Mouse (Mus musculus) forebrain, embryonic 16.5 days (tissue): ENCODE measurements around the gene 9130213A22Rik. TPM values are rescaled to one million over a fixed set of nuclear protein-coding genes. Genes with fewer than 3 reads are reported as not detected.

Source experiments
- ATAC-seq: fragments of 200-750 bp; cut with Nextera tagmentation; 2 replicates; pipeline ENCODE4 v1.8.0; 2017; ENCODE audit warnings: mild to moderate bottlenecking, moderate library complexity
- H3K27ac ChIP-seq: fragments of 300-500 bp; sonication (generic); 2 replicates; pipeline ENCODE4 v1.5.1; 2014; ENCODE audit warnings: low read length, control low read depth
- H3K27me3 ChIP-seq: fragments of 300-500 bp; sonication (generic); replicated peaks from 2 replicates; pipeline ENCODE4 v1.6.1; 2014; ENCODE audit warnings: low read length; ENCODE audit not compliant: control insufficient read depth, insufficient read depth
- H3K36me3 ChIP-seq: fragments of 300-500 bp; sonication (generic); 2 replicates; pipeline ENCODE4 v1.6.1; 2014; ENCODE audit not compliant: control insufficient read depth, insufficient read depth
- H3K4me1 ChIP-seq: fragments of 300-500 bp; sonication (generic); replicated peaks from 2 replicates; pipeline ENCODE4 v1.6.1; 2014; ENCODE audit warnings: low read length; ENCODE audit not compliant: control insufficient read depth, insufficient read depth
- H3K4me2 ChIP-seq: fragments of 300-500 bp; sonication (generic); 2 replicates; pipeline ENCODE4 v1.6.1; 2014; ENCODE audit warnings: mild to moderate bottlenecking, low read length, control low read depth
- H3K4me3 ChIP-seq: fragments of 300-500 bp; sonication (generic); replicated peaks from 2 replicates; pipeline ENCODE4 v1.5.1; 2014; ENCODE audit warnings: mild to moderate bottlenecking, low read length, control low read depth
- H3K9ac ChIP-seq: fragments of 300-500 bp; sonication (generic); replicated peaks from 2 replicates; pipeline ENCODE4 v1.6.1; 2014; ENCODE audit warnings: low read depth, low read length, control low read depth
- H3K9me3 ChIP-seq: fragments of 300-500 bp; sonication (generic); 2 replicates; pipeline ENCODE4 v1.6.1; 2016; ENCODE audit warnings: low read length; ENCODE audit not compliant: control insufficient read depth
- WGBS: fragments of 180-500 bp; shearing (Covaris S2); extraction: QIAGEN DNeasy Blood & Tissue Kit; methylation state at CpG from one replicate; pipeline ENCODE4 v1.1.7; 2014; 5-methylcytosine and 5-hydroxymethylcytosine counted together
- polyA plus RNA-seq: library from polyadenylated mRNA; unstranded; fragments of >200 nt; fragmentation: Nextera tagmentation; extraction: Ambion mirVana; gene quantifications from 2 replicates; pipeline ENCODE4 v1.2.1, GENCODE M21; 2015

The 9130213A22Rik gene
- polyA plus RNA-seq, 1 experiment from 2014 or later, result 0.39 TPM

- ATAC-seq, result no peak
- Histone ChIP-seq H3K27ac (no peak overlapping the region), H3K36me3 (peaks cover 32% of the 10 kb centered on the region), H3K9me3 (no peaks in the 10 kb centered on the region), H3K4me2 (no peak overlapping the region), H3K4me1 (peaks cover 22% of the 10 kb centered on the region), H3K27me3 (no peaks in the 10 kb centered on the region), H3K9ac (no peak overlapping the region), H3K4me3 (no peak overlapping the region)
- WGBS, result 89% methylated on average over 15 of the region's 15 CpGs
Measured at GRCm38 (mm10) chr11:69103531-69104435, 18.6 kb downstream of the 9130213A22Rik start.

GRCm38 (mm10) chr11:69103121-69103520 is 19.3 kb downstream of the 9130213A22Rik start:
- WGBS, result 96% methylated on average over 14 of the region's 14 CpGs
- Histone ChIP-seq H3K4me3 (no peak overlapping the region), H3K27ac (no peak overlapping the region), H3K4me2 (no peak overlapping the region), H3K9me3 (no peaks in the 10 kb centered on the region), H3K9ac (no peak overlapping the region), H3K4me1 (peaks cover 28% of the 10 kb centered on the region), H3K27me3 (no peaks in the 10 kb centered on the region), H3K36me3 (peaks cover 27% of the 10 kb centered on the region)
- ATAC-seq, result no peak

DNA sequence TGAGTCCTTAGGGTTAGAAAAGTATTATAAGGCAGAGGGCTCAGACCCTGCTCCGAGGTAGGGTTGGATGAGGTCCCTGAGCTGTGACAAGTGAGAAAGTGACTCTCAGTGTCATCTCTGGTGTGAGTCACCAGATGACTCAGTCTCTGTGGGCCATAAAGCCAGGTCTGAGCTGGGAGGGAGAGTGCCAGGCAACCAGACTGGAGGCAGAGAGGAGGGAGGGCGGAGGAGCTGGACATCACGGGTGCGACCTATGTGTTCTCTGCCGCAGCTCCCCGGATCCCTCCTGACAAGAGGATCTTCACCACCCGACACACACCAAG is 20.0 kb downstream of the 9130213A22Rik start:
- peaks cover 36% of the 10 kb centered on the region for H3K4me1 ChIP-seq
- H3K9me3 ChIP-seq, result no peaks in the 10 kb centered on the region
- H3K36me3 ChIP-seq, result peaks cover 25% of the 10 kb centered on the region
- H3K4me3 ChIP-seq, result no peak overlapping the region
- H3K27me3 ChIP-seq, result no peaks in the 10 kb centered on the region
- ATAC-seq, result no peak
- 93% methylated on average over 7 of the region's 7 CpGs for WGBS
- no peak overlapping the region for H3K4me2 ChIP-seq
- no peak overlapping the region for H3K9ac ChIP-seq
- H3K27ac ChIP-seq, result no peak overlapping the region

DNA sequence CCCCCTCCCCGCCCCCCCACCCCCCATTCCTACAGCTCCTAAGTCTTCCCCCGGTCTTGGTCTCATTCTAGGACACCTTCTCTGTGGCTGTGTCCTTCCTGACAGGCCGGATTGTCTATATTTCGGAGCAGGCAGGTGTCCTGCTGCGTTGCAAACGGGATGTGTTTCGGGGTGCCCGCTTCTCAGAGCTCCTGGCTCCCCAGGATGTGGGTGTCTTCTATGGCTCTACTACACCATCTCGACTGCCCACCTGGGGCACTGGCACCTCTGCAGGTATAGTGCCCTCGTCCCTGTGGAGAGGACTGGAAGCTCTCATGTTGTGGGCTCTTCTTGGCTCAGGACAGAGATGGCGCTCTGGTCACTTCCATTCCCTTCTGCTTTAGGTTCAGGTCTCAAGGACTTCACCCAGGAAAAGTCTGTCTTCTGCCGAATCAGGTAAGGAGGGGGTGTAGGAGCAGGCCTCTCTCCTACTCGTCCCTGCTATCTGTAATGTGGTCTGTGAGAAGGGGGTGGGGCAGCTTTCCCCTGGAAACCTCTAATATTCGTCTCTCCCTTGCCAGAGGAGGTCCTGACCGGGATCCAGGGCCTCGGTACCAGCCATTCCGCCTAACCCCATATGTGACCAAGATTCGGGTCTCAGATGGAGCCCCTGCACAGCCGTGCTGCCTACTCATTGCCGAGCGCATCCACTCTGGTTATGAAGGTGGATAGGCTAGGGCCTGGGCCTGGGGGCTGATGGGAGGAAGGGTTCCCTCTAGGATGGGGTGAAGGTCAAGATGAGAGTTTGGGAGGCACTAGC is 20.6 kb downstream of the 9130213A22Rik start:
- 91% methylated on average over 21 of the region's 21 CpGs for WGBS
- Histone ChIP-seq H3K4me1 (peaks cover 42% of the 10 kb centered on the region), H3K4me3 (no peak overlapping the region), H3K9ac (no peak overlapping the region), H3K27ac (no peak overlapping the region), H3K27me3 (no peaks in the 10 kb centered on the region), H3K4me2 (no peak overlapping the region), H3K36me3 (peaks cover 22% of the 10 kb centered on the region), H3K9me3 (no peaks in the 10 kb centered on the region)
- no peak for ATAC-seq

- WGBS, result 89% methylated on average over 20 of the region's 20 CpGs
- Histone ChIP-seq H3K9ac (peak overlapping the region; percentile 67; the same call in 1 of the 2 replicates), H3K4me2 (peak overlapping the region; percentile 78), H3K36me3 (peaks cover 22% of the 10 kb centered on the region), H3K27ac (no peak overlapping the region), H3K9me3 (no peaks in the 10 kb centered on the region), H3K4me3 (peak overlapping the region; percentile 53; the same call in 1 of the 2 replicates), H3K27me3 (no peaks in the 10 kb centered on the region), H3K4me1 (peaks cover 50% of the 10 kb centered on the region)
- ATAC-seq, result no peak
Measured at GRCm38 (mm10) chr11:69100639-69101360, 21.6 kb downstream of the 9130213A22Rik start.

DNA sequence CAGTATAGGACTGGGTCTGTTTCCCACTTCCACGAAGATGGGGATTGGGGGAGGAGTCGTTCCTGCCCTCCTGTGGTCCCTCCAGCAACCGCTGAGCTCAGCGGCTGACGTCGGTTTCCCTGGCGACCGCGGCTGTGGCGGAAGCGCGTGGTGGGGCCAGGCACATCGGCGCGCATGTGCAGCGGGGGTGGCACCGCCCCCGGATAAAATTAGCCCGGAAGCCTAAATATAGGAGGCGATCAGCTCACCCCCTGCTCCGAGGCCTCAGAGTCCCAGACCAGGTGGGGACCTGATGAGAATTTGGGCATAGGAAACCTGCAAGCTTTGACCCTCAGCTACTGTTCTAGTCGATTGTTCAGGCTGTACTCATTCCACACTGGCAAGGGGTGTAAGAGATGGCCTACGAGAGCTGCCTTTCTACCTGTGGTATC is 22.5 kb downstream of the 9130213A22Rik start:
- peaks cover 18% of the 10 kb centered on the region for H3K36me3 ChIP-seq
- under 1% methylated on average over 23 of the region's 23 CpGs for WGBS
- H3K4me2 ChIP-seq, result peak overlapping the region; percentile 78
- H3K27ac ChIP-seq, result peak overlapping the region; percentile 87
- H3K9me3 ChIP-seq, result no peaks in the 10 kb centered on the region
- ATAC-seq, result peak; percentile 37
- no peaks in the 10 kb centered on the region for H3K27me3 ChIP-seq
- peak overlapping the region; percentile 53 for H3K4me3 ChIP-seq
- H3K9ac ChIP-seq, result peak overlapping the region; percentile 67
- peaks cover 56% of the 10 kb centered on the region for H3K4me1 ChIP-seq

DNA sequence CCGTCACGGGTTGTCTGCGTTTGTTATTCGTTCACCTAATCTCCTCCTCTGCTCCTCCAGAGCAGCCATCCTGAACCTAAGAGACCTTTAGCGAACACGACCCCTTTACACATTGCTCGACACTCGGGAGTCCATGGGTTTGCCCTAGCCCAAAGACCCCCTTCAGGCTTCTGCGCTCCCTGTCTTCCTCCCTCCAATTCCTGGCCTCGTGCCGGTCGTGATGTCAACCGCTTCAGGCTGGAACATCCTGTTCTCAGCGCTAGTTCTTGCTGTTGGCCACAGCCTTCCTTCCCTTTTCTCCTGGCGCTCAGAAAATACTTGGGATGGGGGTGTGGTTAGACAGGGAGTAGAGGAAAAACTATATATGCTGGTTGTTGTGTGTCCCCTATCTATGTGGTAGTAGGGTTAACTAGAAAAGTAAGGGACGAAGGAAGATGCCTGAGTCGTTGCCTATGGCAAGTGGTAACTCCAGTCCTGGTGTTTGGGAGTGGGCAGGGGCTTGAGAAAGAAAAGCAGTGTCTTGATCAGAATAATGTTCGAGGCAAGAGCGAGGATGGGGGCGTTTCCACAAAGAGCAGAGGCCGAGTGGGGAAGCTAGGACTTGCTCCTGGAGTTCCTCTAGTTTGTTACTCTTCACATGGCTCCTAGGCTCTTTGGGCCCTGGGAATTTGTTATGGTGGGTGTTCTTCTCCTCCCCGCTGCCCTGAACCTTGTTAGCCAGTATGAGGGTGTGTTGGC is 23.0 kb downstream of the 9130213A22Rik start:
- Histone ChIP-seq H3K9me3 (no peaks in the 10 kb centered on the region), H3K4me3 (peak overlapping the region; percentile 53), H3K36me3 (peaks cover 18% of the 10 kb centered on the region), H3K4me1 (peaks cover 58% of the 10 kb centered on the region), H3K4me2 (peak overlapping the region; percentile 78), H3K27me3 (no peaks in the 10 kb centered on the region), H3K9ac (peak overlapping the region; percentile 67), H3K27ac (peak overlapping the region; percentile 87)
- under 1% methylated on average over 22 of the region's 22 CpGs for WGBS
- no peak for ATAC-seq

DNA sequence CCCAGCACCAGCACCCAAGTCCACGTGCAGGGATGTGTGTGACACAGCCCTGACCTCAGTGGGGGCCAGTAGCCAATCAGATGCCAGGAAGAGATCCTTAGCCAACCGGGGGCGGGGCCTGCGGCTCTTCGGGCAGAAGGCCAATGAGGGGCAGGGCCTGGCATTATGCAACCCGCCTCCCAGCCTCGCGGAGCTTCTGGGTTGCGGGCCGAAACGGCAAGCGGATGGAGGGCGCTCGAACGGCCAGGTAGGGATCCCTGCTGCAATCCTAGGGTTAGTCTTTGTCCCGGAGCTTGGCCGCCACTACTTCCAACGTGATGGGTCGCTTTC is 23.7 kb downstream of the 9130213A22Rik start:
- Histone ChIP-seq H3K4me1 (peaks cover 60% of the 10 kb centered on the region), H3K9me3 (no peaks in the 10 kb centered on the region), H3K36me3 (peaks cover 12% of the 10 kb centered on the region), H3K27ac (peak overlapping the region; percentile 87), H3K4me2 (peak overlapping the region; percentile 78), H3K4me3 (peak overlapping the region; percentile 53), H3K27me3 (no peaks in the 10 kb centered on the region), H3K9ac (peak overlapping the region; percentile 67)
- WGBS, result 0% methylated on average over 19 of the region's 19 CpGs
- ATAC-seq, result no peak
